Mouse (Mus musculus) frontal cortex, postnatal 10 days (tissue): ENCODE measurements around the gene Cdh23.

Experiments used
- DNase-seq, 2 experiments: peaks; one replicate each; pipeline ENCODE4 v3.0.0; 2022; ENCODE audit warnings: low spot score in 2 of 2, mixed read lengths in 1 of 2

Gene Cdh23

DNA sequence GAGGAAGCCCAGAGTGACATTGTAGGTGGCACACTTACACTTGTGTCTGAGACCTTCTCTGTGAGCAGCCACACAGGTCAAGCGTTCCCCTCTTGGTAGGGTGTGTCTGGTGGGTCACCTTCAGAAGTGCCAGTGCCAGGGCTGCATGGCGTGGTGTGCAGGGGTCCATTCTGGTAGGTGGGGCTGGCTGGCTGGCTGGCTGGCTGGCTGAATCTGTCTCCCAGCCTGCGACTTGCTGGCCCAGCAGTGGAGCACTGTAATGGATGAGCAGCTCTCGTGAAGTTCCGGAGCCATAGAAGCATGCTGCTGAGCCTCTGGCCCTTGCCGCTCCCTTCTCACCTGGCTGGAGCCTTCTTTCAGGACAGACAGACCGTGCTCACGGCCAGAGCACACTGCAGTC, 411.1 kb downstream of the Cdh23 start:
- DNase-seq: no peak

DNA sequence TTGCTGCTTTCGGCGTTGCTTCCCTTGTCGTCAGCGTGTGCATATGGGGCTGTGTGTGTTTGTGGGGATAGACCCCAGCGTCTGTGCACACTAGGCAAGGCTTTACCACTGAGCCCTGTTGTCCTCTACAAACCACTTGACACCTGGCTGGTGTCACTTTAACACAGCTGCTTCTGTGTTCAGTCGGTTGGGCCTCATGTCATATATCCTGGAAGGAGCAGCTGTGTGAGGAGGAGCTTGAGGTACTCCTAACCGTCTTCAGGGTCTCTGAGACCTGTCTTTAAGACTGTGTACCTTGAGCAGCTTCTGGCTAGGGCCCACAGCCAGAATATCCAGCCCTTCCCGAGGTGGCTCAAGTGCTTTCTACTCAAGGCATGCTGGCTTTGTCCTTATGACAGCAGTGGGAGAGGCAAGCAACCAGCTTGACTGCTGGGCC, 411.6 kb downstream of the Cdh23 start:
- DNase-seq: no peak

DNA sequence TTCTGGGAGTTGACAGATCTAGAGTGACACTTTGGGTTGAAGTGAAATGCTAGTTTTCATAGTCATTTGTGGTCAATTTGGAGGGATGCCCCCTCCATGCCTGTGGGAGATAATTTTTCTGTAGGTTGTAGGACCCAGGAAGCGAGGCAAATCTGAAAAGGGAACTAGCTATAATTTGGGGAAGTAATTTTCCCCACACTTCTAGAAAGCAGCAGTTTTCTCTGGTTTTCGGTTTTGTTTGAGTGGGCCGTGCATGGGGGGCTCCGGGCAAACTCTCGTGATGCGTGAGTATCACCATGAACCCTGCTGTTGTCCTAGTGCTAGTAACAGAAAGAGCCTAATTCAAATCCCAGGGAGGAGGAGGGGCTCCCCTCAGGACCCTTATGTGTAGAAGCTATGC, 412.0 kb downstream of the Cdh23 start:
- no peak for DNase-seq

DNA sequence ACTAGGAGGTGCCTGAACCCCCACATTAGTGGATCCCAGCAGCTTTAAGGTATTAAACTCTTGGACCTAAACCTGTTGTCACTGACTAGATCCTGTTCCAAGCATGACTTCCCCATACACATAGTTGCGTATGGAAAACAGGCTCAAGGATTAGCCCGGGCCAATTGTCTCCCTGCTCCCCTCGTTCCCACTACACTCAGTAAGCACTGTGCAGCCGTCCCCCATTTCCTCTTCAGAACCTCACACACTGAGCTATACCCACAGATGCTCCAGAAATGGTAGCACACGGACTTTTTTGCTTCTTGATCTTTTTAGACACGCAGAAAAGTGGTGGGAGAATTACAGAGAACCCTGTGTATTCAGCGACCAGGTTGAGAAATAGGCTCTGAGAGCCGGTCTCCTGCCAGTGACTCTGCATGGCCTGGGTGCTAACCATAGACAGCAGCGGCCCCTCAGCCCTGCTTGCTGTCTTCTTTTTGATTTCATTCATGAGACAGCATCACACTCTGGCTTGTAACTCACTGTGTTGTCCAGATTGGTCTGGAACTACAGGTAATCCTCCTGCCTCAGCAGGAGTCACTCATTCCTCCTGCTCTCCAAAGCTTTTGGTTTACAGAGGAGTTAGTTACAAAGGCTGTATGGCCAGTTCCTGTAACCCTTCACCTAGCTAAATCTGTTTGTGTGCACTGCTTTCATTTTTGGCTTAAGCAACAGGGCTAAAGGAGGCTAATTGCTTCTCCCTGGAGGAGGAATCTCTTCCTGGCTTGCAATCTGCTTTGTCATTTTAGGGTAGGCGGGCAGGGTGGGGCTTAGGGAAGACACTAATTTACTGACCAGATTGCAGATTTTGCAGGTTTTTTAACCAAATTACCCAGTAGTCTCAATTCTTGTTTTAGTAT, 413.9 kb downstream of the Cdh23 start:
- DNase-seq: no peak

DNA sequence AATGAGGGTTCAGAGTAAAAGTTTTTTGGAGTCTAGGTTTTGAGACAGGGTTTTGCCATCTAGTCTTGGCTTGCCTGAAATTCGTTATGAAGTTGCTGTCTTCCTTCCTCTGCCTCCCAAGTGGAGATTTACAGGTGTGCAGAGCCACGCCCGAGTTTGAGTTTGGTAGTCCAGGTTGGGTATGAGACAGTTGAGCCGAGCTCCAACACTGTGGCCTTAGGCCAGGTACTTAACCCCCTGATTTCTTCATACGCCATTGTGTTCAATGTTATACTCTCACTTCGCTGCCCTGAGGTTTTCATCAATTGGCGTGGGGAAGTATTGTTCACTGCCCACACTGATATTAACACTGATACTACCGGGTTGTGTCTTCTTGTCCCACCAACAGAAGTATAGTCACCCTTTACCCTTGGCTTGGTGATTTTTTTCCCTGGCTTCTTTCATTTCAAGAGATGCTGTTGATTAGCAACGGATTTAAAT, 414.7 kb downstream of the Cdh23 start:
- DNase-seq: no peak

DNA sequence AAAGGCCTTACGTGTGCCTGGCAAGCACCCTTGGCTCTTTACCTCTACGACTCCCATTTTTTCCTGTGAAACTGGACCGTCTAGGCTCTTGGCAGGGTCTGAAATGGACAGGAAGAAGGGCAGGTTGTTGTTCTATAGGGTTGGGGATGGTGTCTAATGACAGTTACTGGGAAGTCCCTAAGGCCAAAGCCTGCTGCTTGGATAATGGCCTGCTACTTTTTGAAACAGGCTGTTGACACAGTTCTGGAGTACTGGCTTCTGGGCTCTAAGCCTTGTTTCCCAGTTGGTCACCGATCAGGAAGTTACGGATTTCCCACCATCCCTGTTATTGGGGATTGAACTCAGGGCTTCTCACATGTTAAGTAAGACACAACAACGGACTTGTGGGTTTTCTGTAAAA, 415.9 kb downstream of the Cdh23 start:
- DNase-seq: no peak

DNA sequence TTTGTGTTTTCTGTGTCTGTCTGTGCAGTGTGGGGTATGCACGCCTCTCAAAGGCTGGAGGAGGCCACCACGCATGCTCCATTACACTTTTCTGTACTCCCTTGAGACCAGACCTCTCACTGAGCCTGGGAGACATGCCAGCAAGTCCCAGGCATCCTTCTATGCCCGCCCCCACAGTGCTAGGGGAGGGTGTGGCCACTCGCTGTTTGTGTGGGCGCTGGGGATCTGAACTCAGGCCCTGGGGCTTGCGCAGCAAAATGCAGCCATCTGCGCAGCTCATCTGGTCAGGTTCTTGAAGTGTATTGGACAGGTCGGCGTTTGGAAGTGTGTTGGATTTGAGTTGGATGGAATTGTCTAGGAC, 416.4 kb downstream of the Cdh23 start:
- DNase-seq: peak in 1 of 2 experiments; percentile 71

DNA sequence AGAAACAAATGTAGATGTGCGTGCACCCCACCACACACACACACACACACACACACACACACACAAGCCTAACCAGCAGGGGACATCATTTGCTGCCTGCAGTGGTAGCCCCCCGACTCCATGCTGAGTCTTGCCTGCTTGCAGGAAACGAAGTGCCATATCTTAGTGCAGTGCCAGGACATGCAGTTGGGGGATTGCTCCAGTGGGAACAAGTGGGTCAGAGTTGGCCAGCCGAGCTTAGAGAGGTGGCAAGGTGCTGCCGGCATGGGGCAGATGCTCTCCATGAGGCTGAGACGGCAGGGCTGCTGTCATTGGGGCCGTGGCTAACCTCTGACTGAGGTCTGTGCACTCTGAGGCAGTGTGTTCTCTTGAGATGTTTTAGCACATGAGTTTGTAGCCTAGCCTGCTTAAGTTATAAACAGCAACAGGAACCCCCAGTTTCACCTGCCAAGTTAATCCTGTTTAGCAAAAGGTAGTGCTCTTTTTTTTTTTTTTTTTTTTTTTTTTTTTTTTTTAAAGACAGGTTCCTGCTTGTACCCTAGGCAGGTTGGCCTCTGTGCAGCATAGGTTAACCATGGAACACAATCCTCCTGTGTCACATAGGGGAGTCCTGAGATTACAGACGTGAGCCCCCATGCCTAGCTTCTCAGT, 416.9 kb downstream of the Cdh23 start:
- DNase-seq: no peak

DNA sequence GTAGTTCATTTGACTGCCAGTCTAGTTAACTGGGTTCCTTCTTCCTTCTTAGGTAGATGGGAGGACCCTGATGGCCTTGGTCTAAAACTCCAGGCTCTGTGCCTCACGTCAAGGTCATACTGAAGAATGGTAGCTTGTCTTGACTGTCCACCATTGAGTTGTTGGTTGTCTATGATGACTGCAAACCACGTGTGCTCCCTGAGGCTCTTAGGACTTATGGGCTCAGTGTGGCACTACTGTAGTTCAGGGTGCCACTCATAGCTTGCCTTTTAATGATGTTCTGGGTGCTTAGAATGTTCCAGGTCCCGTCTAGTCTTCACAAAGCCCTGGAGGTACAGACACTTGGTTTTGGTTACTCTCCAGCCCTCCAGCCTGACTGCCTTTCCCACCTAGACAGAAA, 417.5 kb downstream of the Cdh23 start:
- no peak for DNase-seq

DNA sequence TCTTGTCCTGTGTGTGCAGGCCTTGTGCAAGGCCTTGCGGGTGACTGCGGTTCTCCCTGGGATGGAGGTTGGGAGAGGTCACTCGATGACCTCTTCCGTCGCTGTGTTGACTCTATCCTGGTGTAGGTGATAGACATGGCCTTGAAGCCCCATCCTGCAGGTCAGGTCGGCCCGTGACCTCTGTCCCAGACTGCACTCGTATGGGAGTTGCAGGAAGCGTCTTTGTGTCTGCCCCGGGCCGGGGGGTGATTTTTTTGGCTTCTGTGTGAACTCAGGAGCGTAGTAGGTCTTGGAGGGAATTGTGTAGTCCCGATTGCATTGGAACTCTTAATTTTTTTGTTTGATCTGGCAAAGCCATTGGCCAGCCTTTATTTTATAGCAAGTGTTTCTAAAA, 418.3 kb downstream of the Cdh23 start:
- peak in 1 of 2 experiments; percentile 66 for DNase-seq

DNA sequence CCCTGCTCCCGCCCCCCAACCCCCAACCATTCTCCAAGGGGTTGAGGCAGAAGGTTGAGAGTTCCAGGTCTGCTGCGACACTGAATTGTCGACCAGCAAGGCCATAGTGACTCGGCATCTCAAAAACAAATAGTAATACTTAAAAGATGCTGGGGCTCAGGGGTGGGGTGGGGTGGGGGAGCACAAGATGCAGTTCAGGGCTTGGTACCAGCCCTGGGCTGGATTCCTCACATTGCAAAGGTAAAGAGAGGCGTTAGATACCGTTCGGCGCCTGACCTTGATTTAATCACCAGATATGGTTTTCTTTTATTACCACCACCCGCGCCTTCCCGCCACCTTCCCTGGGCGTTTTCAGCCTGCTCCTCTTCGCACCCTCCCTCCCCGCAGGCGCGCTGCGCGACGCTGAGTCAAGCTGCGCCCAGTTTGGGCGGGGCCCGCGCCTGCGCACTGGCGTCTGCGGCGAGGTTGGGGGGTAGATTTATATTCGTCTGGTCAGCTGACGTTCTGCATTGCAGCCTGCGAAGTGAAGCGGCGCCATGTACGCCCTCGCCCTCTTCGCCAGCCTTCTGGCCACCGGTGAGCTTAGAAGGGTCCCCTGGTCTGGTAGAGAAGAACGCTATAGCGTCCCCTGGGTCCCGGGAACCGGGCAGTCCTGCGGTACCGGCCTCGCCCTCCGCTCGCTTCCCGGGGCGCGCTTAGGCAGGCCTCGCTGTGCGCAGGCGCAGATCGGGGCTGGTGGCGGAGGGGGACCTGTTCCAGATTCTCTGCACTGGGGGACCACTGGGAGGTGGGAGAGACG, 418.9 kb downstream of the Cdh23 start, which contains the start of gene Psap:
Gene Psap, plus strand, starts transcription at position 421 of the 799 bp plus-strand sequence.
- peak; percentile 91 to 93 for DNase-seq

DNA sequence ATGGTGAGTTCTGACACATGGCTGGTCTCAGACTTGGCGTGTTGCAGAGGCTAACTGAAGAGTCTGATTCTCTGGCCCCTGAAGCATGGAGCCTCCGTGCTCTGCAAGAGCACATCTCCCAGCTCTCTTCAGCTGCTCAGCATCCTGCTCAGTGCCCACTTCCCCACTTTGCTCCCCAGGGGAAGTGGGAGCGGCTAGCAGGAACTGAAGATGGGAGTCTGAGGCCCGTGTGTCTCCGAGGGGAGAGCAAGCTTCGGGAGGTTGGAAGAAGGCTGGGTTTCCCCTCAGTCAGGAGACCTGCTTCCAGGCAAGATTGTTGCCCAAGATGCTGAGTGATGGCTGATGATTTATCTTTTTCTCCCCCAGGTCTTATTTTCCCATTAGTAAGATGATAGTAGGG, 422.9 kb downstream of the Cdh23 start:
- DNase-seq: no peak

DNA sequence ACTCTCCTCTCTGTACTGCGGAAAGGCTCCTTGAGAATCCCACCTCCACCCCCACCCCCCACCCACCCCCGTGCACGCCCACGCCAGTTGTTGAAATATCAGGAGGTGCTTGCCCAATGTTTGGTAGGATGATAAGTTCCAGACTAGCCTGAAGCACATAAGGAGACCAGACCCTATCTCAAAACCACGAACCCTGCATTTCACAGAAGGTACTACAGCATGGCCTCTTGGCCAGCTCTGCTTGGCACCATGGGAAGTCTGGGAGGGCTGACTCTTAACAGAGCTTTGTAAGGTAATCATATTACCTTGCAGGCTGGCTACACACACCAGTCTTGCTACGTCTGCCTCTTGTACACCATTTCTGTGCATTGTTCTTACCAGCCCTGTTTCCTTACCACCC, 424.0 kb downstream of the Cdh23 start:
- no peak for DNase-seq

DNA sequence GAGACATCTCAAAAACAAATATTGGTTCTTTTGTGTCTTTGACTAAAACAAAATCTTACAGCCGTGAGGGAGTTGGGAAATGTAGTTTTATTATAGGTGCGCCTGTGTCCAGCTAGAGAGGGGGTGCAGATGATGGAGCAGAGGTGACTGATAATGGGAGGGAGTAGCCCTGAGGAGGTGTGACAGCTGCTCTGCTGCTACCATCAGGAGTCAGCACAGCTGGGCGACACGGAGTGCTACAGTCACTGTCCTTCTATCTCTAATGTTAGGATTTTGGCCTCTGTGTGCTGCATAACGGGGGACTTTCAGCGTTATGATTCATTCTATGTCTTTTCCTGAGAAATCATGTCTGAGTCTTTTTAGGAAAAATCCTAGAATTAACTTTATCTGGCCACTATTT, 425.3 kb downstream of the Cdh23 start:
- DNase-seq: no peak

DNA sequence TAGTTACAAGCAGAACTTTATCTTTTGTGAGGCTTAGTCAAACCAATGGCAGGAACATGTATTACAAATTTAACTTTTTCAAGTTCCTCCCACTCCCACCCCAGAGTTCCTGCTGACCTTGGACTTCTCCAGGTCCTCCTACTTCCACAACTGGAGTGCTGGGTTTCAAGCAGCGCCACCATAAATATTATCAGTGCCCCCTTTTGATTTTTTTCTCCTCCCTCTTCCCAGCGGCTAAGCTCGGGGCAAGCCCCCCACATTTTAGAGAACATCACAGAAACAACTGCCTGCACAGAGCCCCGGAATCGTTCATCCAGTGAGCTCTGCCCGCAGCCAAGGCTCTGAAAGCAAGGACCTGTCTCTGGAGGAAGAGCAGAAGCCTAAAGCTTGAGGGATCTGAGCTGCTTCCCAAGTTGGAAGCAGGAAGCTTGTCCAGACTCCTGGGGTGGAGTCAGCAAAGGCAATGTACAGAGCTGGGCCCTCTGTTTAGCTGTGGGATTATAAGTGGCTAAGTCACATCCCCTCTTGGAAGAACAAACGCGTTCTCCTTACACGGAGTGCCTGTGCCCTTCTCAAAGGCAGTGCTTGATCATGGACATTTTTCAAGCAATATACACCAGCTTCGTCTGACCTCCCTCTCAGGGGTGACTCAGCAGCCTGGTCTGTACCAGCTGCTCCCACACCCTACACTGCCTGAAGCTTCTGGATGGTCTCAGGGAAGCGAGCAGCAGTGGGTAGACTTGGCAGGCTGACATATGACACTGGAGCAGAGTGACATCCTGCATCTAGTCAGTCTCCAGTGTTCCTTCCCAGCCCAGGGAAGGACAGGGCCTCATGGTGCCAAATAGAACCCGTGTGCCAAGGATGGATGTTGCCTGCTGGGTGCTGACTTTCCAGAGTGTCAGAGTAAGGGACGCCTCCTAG, 426.9 kb downstream of the Cdh23 start:
- DNase-seq: no peak

DNA sequence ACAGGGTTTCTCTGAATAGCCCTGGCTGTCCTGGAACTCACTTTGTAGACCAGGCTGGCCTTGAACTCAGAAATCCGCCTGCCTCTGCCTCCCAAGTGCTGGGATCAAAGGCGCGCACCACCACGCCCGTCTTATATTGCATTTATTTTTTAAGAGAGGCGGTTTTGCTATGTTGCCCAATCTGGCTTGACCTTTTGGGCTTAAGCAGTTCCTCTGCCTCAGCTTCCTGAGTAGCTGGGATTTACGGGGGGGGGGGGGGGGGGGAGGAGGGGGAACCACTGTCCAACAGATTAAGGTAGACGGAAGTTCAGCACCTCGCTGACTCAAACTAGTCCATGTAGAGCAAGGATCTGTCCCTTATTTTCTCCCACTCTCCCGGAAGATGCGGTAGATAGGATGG, 427.6 kb downstream of the Cdh23 start:
- DNase-seq: no peak

DNA sequence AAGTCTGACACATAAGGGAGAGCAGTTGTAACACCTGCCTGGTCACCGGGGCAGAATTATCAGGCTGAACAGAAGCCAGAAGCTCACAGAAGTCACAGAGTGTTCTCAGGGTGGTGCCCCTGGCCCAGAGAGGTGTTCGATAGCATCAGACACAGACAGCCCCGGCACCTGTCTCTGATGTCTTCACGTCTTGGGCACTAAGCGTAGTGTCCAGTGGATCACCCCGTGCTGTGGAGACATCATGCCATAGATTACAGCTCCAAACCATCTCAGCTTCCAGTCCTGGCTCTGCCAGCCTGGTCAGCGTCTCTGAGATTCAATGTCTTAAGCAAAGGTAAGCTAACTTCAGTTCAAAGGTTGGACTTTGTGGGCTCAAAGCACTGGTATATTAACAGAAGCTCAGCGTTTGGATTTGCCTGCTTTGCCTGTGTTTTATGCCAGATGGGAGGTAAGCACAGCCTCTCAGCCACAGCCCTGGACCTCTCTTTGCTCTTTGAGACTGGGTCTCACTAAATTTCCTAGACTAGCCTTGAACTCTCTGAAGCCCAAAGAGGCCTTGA, 429.4 kb downstream of the Cdh23 start:
- DNase-seq: no peak

DNA sequence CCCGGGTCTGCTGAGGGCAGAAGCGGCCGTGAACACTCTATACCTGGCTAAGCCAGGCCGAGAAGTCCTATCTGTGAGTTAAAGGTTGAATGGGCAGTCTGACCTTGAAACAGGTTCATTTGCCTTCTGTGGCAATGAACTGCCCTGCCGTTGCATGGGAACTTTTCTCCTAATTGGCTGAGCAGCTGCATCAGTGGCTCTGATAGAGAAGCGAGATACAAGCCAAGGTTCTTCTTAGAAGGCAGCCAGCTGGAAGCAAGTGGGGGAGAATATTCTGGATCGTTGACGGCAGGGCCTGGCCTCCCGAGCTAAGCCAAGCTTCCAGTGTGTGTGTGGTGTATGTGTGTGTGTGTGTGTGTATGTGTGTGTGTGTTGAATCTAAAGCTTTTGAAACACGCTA, 431.0 kb downstream of the Cdh23 start:
- no peak for DNase-seq

DNA sequence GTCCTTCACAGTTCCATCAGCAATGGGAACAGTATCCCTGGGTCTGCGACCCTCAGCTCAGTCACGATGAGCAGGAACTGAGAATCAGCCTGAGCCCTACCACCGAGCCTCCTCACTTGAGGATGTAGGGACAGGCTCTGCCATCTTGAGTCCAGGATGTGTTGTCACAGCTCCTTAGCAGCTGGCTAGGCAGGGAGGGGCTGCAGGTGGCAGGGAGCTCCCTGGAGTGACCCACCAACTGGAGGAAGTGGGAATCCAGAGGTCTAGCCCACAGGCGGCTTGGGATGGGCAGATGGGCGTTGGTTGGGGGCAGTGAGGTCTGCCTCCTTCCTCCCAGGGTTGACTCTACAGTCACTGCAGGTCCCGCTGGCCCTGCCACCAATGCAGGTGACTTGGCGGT, 432.9 kb downstream of the Cdh23 start:
- DNase-seq: no peak

DNA sequence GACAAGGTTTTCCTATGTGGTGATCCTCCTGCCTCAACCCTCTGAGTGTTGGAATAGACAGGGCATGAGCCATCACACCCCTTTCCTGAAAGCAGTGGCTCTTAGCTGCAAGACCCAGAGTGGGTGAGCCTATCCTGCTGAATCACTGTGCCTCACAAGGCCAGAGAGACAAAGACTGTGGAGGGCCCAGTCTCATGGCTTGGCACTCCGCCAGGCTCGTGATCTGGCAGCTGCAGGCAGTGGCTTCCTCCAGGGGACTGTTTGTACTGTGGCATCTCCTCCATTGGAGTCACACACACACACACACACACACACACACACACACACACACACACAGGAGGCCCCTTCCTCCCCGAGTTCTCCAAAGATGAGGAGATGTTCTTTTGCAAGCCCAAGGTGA, 433.9 kb downstream of the Cdh23 start:
- peak; percentile 83 to 90 for DNase-seq

DNA sequence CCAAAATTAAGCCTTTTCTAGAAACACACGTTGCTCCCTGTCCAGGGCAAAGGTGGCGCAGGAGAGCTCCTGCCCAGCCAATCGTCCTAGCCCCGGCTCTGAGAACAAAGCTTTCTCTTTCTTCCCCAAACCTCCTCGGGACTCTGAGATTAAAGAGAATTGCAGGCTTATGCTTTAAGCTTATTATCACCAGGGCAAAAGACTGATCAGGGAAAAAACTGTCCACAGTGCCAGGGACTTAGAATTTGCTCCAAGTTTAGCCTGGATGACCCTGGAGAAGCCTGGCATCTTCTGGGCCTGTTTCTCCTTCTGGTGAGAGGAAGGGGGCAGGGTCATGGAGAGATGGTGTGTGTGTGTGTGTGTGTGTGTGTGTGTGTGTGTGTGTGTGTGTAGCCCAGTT, 434.8 kb downstream of the Cdh23 start:
- DNase-seq: no peak
